Mouse (Mus musculus) heart, adult 2 months (tissue): ENCODE results near the gene Chrna9. TPM values are rescaled to one million over a fixed set of nuclear protein-coding genes. Genes with fewer than 3 reads are reported as not detected.

Experiments
- DNase-seq, 2 experiments: peaks; one replicate each; pipeline ENCODE4 v3.0.0; 2021
- H3K27ac ChIP-seq: fragments of 200-600 bp; 2 replicates; pipeline ENCODE4 v1.8.1; 2022
- H3K27me3 ChIP-seq: fragments of 200-500 bp; 2 replicates; pipeline ENCODE4 v1.6.1; 2012; ENCODE audit warnings: mild to moderate bottlenecking, low read length, inconsistent platforms, mixed read lengths; ENCODE audit not compliant: control insufficient read depth, insufficient read depth
- H3K36me3 ChIP-seq: fragments of 200-500 bp; 2 replicates; pipeline ENCODE4 v1.6.1; 2012; ENCODE audit warnings: low read length, inconsistent platforms; ENCODE audit not compliant: control insufficient read depth, insufficient read depth
- H3K4me1 ChIP-seq: fragments of 200-500 bp; 2 replicates; pipeline ENCODE4 v1.6.1; 2011; ENCODE audit warnings: low read length; ENCODE audit not compliant: control insufficient read depth, insufficient read depth
- H3K4me3 ChIP-seq: fragments of 200-600 bp; 2 replicates; pipeline ENCODE4 v1.8.1; 2022
- H3K79me2 ChIP-seq: fragments of 200-500 bp; replicated peaks from 2 replicates; pipeline ENCODE4 v1.6.1; 2012; ENCODE audit warnings: mild to moderate bottlenecking, inconsistent platforms, low read length, moderate library complexity, mixed read lengths; ENCODE audit not compliant: control insufficient read depth, insufficient read depth
- H3K9ac ChIP-seq: fragments of 200-500 bp; 2 replicates; pipeline ENCODE4 v1.6.1; 2012; ENCODE audit warnings: low read depth, mild to moderate bottlenecking, control low read depth, inconsistent platforms, low read length, mixed read lengths
- CTCF ChIP-seq: fragments of 200-600 bp; IDR thresholded peaks from 2 replicates; pipeline ENCODE4 v1.8.1; 2022; ENCODE audit warnings: antibody characterized with exemption, mild to moderate bottlenecking, moderate library complexity
- EP300 ChIP-seq: fragments of 200-500 bp; IDR thresholded peaks from 2 replicates; pipeline ENCODE4 v1.6.1; 2011; ENCODE audit warnings: low read depth, low read length, control low read depth; ENCODE audit not compliant: insufficient read depth
- POLR2A ChIP-seq: fragments of 200-500 bp; IDR thresholded peaks from 2 replicates; pipeline ENCODE4 v1.6.1; 2011; ENCODE audit warnings: mild to moderate bottlenecking, low read depth, low read length, control low read depth; ENCODE audit not compliant: insufficient read depth
- WGBS: fragments of 180-500 bp; shearing (Covaris S2); methylation state at CpG from one replicate; pipeline ENCODE4 v1.1.7; 2018; 5-methylcytosine and 5-hydroxymethylcytosine counted together
- intact Hi-C: fragments of 180-260 bp; cut with DNase I; formaldehyde crosslinking; loops from one replicate; pipeline ENCODE4 v1.15.1; 2025
- polyA plus RNA-seq: library from polyadenylated mRNA; depleted of rRNA; stranded (reverse); fragments of >200 nt; gene quantifications from 2 replicates; pipeline ENCODE4 v1.2.3, GENCODE M21; 2012
- total RNA-seq, 2 experiments: library from RNA; stranded (reverse); gene quantifications; 2 replicates each; pipeline ENCODE4 v1.2.3; 2021

Gene Chrna9
- total and polyA plus RNA-seq, 3 experiments, result 0.18 to 0.52 TPM; not detected in 1

DNA sequence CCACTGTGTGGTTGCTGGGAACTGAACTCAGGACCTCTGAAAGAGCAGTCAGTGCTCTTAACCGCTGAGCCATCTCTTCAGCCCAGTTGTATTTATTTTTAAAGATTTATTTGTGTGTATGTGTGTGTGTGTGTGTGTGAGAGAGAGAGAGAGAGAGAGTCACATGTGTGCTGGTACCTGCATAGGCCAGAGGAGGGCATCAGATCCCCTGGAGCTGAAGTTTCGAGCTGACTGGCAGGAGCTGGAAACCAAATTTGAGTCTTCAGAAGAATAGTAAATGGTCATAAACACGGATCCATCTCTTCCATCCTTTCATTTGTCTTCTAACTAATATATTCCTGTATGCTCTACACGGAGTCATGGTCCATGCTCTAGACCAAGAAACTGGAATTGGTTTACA lies 1.5 kb upstream of the Chrna9 start:
- no peak for TF ChIP-seq EP300
- no peak for TF ChIP-seq POLR2A
- no peak for TF ChIP-seq CTCF
- Histone ChIP-seq H3K79me2 (no peaks in the 10 kb centered on the region), H3K36me3 (no peaks in the 10 kb centered on the region), H3K9ac (no peak overlapping the region), H3K27me3 (no peaks in the 10 kb centered on the region), H3K4me3 (no peak overlapping the region), H3K4me1 (no peaks in the 10 kb centered on the region), H3K27ac (no peak overlapping the region)
- DNase-seq, result no peak
- 87% methylated on average over 4 of the region's 4 CpGs for WGBS
- intact Hi-C loops, result loop anchor here (10.0 kb wide), 1 partner anchor 528 kb away; no protein-coding TSS in a partner anchor

DNA sequence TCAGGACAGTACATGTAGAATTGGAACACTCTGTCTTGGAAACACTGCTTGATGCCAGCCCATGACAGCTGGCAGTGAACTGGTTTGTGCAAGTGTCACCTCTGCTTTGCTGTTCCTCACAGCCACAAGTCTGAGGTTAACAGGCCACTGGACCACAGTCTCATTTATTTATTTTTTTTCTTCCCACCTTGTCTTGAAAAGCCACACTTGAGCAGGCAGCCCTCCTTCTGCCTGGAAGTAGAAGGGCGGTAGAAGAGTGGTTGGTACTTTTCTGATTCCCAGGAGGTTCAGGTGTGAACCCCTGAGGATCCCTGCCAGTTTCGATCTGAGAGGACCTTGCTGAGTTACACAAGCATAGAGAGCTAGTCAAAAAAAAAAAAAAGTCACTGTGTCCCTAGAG lies 957 bp upstream of the Chrna9 start:
- H3K27ac ChIP-seq, result no peak overlapping the region
- WGBS, result 88% methylated on average over 2 of the region's 2 CpGs
- TF ChIP-seq CTCF (no peak), POLR2A (no peak), EP300 (no peak)
- no peaks in the 10 kb centered on the region for H3K36me3 ChIP-seq
- no peaks in the 10 kb centered on the region for H3K27me3 ChIP-seq
- intact Hi-C loops, result loop anchor here (10.0 kb wide), 1 partner anchor 529 kb away; no protein-coding TSS in a partner anchor
- no peak overlapping the region for H3K4me3 ChIP-seq
- no peak for DNase-seq
- no peak overlapping the region for H3K9ac ChIP-seq
- no peaks in the 10 kb centered on the region for H3K4me1 ChIP-seq
- no peaks in the 10 kb centered on the region for H3K79me2 ChIP-seq

DNA sequence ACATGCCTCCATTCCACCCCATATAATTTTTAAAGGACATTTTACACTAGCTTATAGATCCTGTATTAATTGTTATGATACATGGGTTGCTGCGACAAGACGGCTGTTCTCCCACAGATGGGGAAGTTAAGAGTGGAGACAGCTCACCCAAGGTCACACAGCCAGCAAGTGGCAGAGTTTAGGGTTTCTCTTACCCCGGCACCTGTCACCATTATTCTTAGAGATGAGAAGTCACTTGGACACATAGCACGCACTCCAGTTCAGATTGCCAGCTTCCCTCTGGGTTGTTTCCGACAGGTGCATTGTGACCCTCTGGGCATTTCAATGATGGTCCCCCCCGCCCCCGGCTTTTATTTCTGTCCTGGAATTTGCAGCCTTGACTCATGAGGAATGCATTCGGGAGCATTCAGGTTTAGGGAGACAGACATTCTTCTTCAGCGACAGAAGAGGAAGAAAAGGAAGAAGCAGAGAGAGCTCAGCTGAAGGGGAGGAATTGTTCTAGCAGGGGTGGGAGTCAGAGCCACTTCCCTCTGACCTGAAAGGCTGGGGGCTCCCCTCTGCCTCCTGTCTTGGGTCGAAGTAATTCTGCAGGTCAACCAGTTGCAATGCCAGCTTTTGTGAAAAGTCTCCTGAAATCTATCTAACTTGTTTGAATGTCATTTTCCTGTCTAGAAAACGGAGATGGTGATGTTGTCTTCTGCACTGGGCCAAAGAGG lies 2.4 kb downstream of the Chrna9 start:
- Histone ChIP-seq H3K27me3 (no peaks in the 10 kb centered on the region), H3K79me2 (no peaks in the 10 kb centered on the region), H3K4me3 (no peak overlapping the region), H3K36me3 (no peaks in the 10 kb centered on the region), H3K9ac (no peak overlapping the region), H3K4me1 (no peaks in the 10 kb centered on the region), H3K27ac (no peak overlapping the region)
- WGBS, result 46% methylated on average over 11 of the region's 11 CpGs
- no peak for DNase-seq
- intact Hi-C loops, result loop anchor here (10.0 kb wide), 1 partner anchor 532 kb away; no protein-coding TSS in a partner anchor
- TF ChIP-seq POLR2A, result no peak
- no peak for TF ChIP-seq CTCF

DNA sequence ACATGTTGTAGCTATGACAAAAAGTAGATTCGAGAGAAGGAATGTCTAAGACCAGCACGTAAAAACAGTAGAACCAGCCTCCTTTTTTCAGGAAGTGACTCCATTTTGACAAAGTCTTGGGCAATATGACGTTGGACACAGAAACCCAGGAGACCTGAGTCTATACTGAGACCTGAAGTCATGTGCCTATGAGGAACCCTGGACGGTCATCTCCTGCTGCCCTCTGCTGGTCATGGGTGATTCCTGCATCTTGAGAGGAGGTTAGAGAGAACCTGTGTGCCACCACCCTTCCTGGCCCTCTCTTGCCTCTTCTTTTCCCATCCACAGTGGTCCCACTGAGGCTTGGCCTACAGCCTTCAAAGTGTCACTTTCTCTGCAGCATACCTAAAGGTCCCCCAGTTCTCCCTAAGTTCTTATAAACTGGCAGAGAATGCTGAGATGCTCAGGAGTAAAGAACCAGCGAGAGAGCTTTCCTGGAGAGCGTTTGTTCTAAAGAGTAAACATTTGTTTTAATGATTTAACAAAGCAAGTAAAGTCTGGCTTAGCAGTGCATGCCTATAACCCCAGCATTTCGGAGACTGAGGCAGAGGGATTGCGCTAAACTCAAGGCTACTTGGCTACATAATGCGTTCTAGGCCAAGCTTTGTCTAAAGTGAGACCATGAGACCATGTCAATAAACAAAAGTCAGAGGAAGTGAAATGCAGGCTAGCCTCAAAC lies 3.4 kb downstream of the Chrna9 start:
- intact Hi-C loops, result loop anchor here (1.0 to 10.0 kb wide), 4 partner anchors 115 to 533 kb away; partner anchors contain the start of gene Pds5a

GRCm38 (mm10) chr5:65941145-65941544 lies 6.4 kb downstream of the Chrna9 start:
- Histone ChIP-seq H3K4me1 (no peaks in the 10 kb centered on the region), H3K4me3 (no peak overlapping the region), H3K27ac (no peak overlapping the region), H3K36me3 (no peaks in the 10 kb centered on the region), H3K9ac (no peak overlapping the region), H3K79me2 (no peaks in the 10 kb centered on the region), H3K27me3 (no peaks in the 10 kb centered on the region)
- DNase-seq, result no peak
- intact Hi-C loops, result no loop called here
- TF ChIP-seq EP300 (no peak), CTCF (no peak), POLR2A (no peak)
- WGBS, result 59% methylated on average over 4 of the region's 4 CpGs

More for the DNA sequence above, 3.4 kb downstream of the Chrna9 start:
- TF ChIP-seq EP300, result peak; percentile 83; the same call in 1 of the 2 replicates
- TF ChIP-seq POLR2A, result no peak
- peak; percentile 98 for TF ChIP-seq CTCF
- Histone ChIP-seq H3K36me3 (no peaks in the 10 kb centered on the region), H3K79me2 (no peaks in the 10 kb centered on the region), H3K4me3 (no peak overlapping the region), H3K27ac (no peak overlapping the region), H3K4me1 (no peaks in the 10 kb centered on the region), H3K9ac (no peak overlapping the region), H3K27me3 (no peaks in the 10 kb centered on the region)
- WGBS, result 59% methylated on average over 9 of the region's 9 CpGs
- peak; percentile 78 to 79 for DNase-seq

- Histone ChIP-seq H3K4me1 (no peaks in the 10 kb centered on the region), H3K27ac (no peak overlapping the region), H3K4me3 (no peak overlapping the region), H3K36me3 (no peaks in the 10 kb centered on the region), H3K79me2 (no peaks in the 10 kb centered on the region), H3K27me3 (no peaks in the 10 kb centered on the region), H3K9ac (no peak overlapping the region)
- no peak for DNase-seq
- TF ChIP-seq POLR2A, result no peak
- no peak for TF ChIP-seq CTCF
- TF ChIP-seq EP300, result no peak
- 87% methylated on average over 3 of the region's 3 CpGs for WGBS
- intact Hi-C loops, result no loop called here
These were observed 15.1 kb downstream of the Chrna9 start for GRCm38 (mm10) chr5:65949822-65950221.
